Mouse (Mus musculus) intestine, postnatal 0 days (tissue): ENCODE results near the gene Gpx2. TPM values are rescaled to one million over a fixed set of nuclear protein-coding genes. Genes with fewer than 3 reads are reported as not detected.

Experiments used
- ATAC-seq: fragments of 200-750 bp; cut with Nextera tagmentation; 2 replicates; pipeline ENCODE4 v1.8.0; 2017; ENCODE audit warnings: mild to moderate bottlenecking, moderate TSS enrichment, moderate library complexity
- H3K27ac ChIP-seq: fragments of 300-500 bp; sonication (generic); 2 replicates; pipeline ENCODE4 v1.5.1; 2014; ENCODE audit warnings: mild to moderate bottlenecking, low read depth, low read length, moderate library complexity
- H3K27me3 ChIP-seq: fragments of 300-500 bp; sonication (generic); replicated peaks from 2 replicates; pipeline ENCODE4 v1.6.1; 2014; ENCODE audit warnings: low read length, mixed read lengths; ENCODE audit not compliant: control insufficient read depth, insufficient read depth
- H3K36me3 ChIP-seq: fragments of 300-500 bp; sonication (generic); 2 replicates; pipeline ENCODE4 v1.6.1; 2014; ENCODE audit warnings: mild to moderate bottlenecking, moderate library complexity; ENCODE audit not compliant: control insufficient read depth, insufficient read depth
- H3K4me1 ChIP-seq: fragments of 300-500 bp; sonication (generic); replicated peaks from 2 replicates; pipeline ENCODE4 v1.6.1; 2014; ENCODE audit warnings: antibody characterized with exemption, low read length, mixed read lengths; ENCODE audit not compliant: control insufficient read depth, insufficient read depth
- H3K4me2 ChIP-seq: fragments of 300-500 bp; sonication (generic); replicated peaks from 2 replicates; pipeline ENCODE4 v1.6.1; 2014; ENCODE audit warnings: low read depth, mild to moderate bottlenecking, moderate library complexity
- H3K4me3 ChIP-seq: fragments of 300-500 bp; sonication (generic); 2 replicates; pipeline ENCODE4 v1.5.1; 2014; ENCODE audit warnings: low read depth, low read length
- H3K9ac ChIP-seq: fragments of 300-500 bp; sonication (generic); 2 replicates; pipeline ENCODE4 v1.6.1; 2014; ENCODE audit warnings: mild to moderate bottlenecking, low read depth, low read length
- H3K9me3 ChIP-seq: fragments of 300-500 bp; sonication (generic); 2 replicates; pipeline ENCODE4 v1.6.1; 2016; ENCODE audit warnings: mixed run types; ENCODE audit not compliant: control insufficient read depth
- CTCF ChIP-seq: sonication (generic); IDR thresholded peaks from 2 replicates; pipeline ENCODE4 v1.5.1; 2016; ENCODE audit warnings: low read depth, mild to moderate bottlenecking, control low read depth, antibody characterized with exemption, moderate library complexity
- WGBS: fragments of 180-500 bp; shearing (Covaris S2); extraction: QIAGEN DNeasy Blood & Tissue Kit; methylation state at CpG from one replicate; pipeline ENCODE4 v1.1.7; 2014; 5-methylcytosine and 5-hydroxymethylcytosine counted together
- polyA plus RNA-seq: library from polyadenylated mRNA; unstranded; fragments of >200 nt; fragmentation: Nextera tagmentation; extraction: Ambion mirVana; gene quantifications from 2 replicates; pipeline ENCODE4 v1.2.1, GENCODE M21; 2015

Gpx2 gene
- polyA plus RNA-seq, 1 experiment from 2014 or later = 148 TPM

GRCm38 (mm10) chr12:76770841-76771500, 24.4 kb downstream of the Gpx2 start:
- WGBS = 96% methylated on average over 5 of the region's 5 CpGs
- Histone ChIP-seq H3K4me2 (no peak overlapping the region), H3K4me3 (no peak overlapping the region), H3K4me1 (peaks cover 4% of the 10 kb centered on the region; the same call in 1 of the 2 replicates), H3K9me3 (no peaks in the 10 kb centered on the region), H3K9ac (no peak overlapping the region), H3K27me3 (no peaks in the 10 kb centered on the region), H3K36me3 (peaks cover 4% of the 10 kb centered on the region; the same call in 1 of the 2 replicates), H3K27ac (no peak overlapping the region)
- ATAC-seq = no peak
- no peak for TF ChIP-seq CTCF

GRCm38 (mm10) chr12:76765901-76766630, 29.3 kb downstream of the Gpx2 start:
- 33% methylated on average over 20 of the region's 20 CpGs for WGBS
- no peaks in the 10 kb centered on the region for H3K27me3 ChIP-seq
- H3K4me1 ChIP-seq = peaks cover 4% of the 10 kb centered on the region; the same call in 1 of the 2 replicates
- H3K9ac ChIP-seq = peak overlapping the region; percentile 78
- no peak for TF ChIP-seq CTCF
- peak overlapping the region; percentile 68 for H3K4me3 ChIP-seq
- peak overlapping the region; percentile 75 for H3K4me2 ChIP-seq
- H3K27ac ChIP-seq = 0 out of 2 replicates have a peak overlapping the region, but pooled peaks have one; percentile 70
- no peaks in the 10 kb centered on the region for H3K9me3 ChIP-seq
- H3K36me3 ChIP-seq = no peaks in the 10 kb centered on the region
- peak; percentile 37 for ATAC-seq

- Histone ChIP-seq H3K36me3 (no peaks in the 10 kb centered on the region), H3K4me1 (peaks cover 4% of the 10 kb centered on the region; the same call in 1 of the 2 replicates), H3K4me3 (peak within 1 kb of the TSS; percentile 68), H3K4me2 (peak within 1 kb of the TSS; percentile 75), H3K27me3 (no peaks in the 10 kb centered on the region), H3K9ac (peak within 1 kb of the TSS; percentile 78), H3K9me3 (no peaks in the 10 kb centered on the region), H3K27ac (peak within 1 kb of the TSS; percentile 70)
- peak; percentile 35; the same call in 1 of the 2 replicates for TF ChIP-seq CTCF
- under 1% methylated on average over 31 of the region's 31 CpGs for WGBS
- ATAC-seq = peak; percentile 94
Observed at GRCm38 (mm10) chr12:76765354-76765851, 30.0 kb downstream of the Gpx2 start, which contains the start of the genes Churc1 and Fntb. TSS of gene Churc1 (plus strand) at chr12:76765538. TSS of gene Fntb (plus strand) at chr12:76765589.

- Histone ChIP-seq H3K9me3 (no peaks in the 10 kb centered on the region), H3K4me2 (no peak overlapping the region), H3K27ac (no peak overlapping the region), H3K27me3 (no peaks in the 10 kb centered on the region), H3K4me3 (no peak overlapping the region), H3K36me3 (no peaks in the 10 kb centered on the region), H3K9ac (no peak overlapping the region), H3K4me1 (no peaks in the 10 kb centered on the region)
- no peak for ATAC-seq
- 43% methylated on average over 14 of the region's 14 CpGs for WGBS
- TF ChIP-seq CTCF = peak; percentile 77
Observed at GRCm38 (mm10) chr12:76752652-76753318, 42.6 kb downstream of the Gpx2 start.

GRCm38 (mm10) chr12:76750866-76751459, 44.4 kb downstream of the Gpx2 start:
- no peak for TF ChIP-seq CTCF
- no peaks in the 10 kb centered on the region for H3K9me3 ChIP-seq
- H3K4me2 ChIP-seq = no peak overlapping the region
- H3K27ac ChIP-seq = no peak overlapping the region
- H3K4me1 ChIP-seq = no peaks in the 10 kb centered on the region
- H3K27me3 ChIP-seq = no peaks in the 10 kb centered on the region
- WGBS = 73% methylated on average over 16 of the region's 16 CpGs
- ATAC-seq = no peak
- H3K9ac ChIP-seq = no peak overlapping the region
- no peak overlapping the region for H3K4me3 ChIP-seq
- no peaks in the 10 kb centered on the region for H3K36me3 ChIP-seq

Other genes with a start within 250 kb of the Gpx2 start
- gene Sptb, start 85.0 kb downstream of the Gpx2 start, polyA plus RNA-seq = 0.26 and 0.35 TPM in 2 replicates
- gene Churc1, start 30.0 kb downstream of the Gpx2 start, polyA plus RNA-seq = 129 and 136 TPM in 2 replicates
- gene Fntb, start 30.0 kb downstream of the Gpx2 start, polyA plus RNA-seq = 13.1 and 13.5 TPM in 2 replicates
- 6.4 and 7.5 TPM in 2 replicates for gene Rab15, start 27.4 kb upstream of the Gpx2 start, polyA plus RNA-seq
- 24.7 and 27.7 TPM in 2 replicates for gene Max, start 166.6 kb upstream of the Gpx2 start, polyA plus RNA-seq